Mouse (Mus musculus) layer of hippocampus, postnatal 14 days (tissue): ENCODE data around the gene Tex35. TPM values are rescaled to one million over a fixed set of nuclear protein-coding genes. Genes with fewer than 3 reads are reported as not detected.

Source experiments
- DNase-seq, 2 experiments: peaks; one replicate each; pipeline ENCODE4 v3.0.0; 2021 to 2022; ENCODE audit warnings: low spot score in 2 of 2, mixed read lengths in 1 of 2
- long read RNA-seq, 2 experiments: library from polyadenylated mRNA; stranded (forward); transcript quantifications; one replicate each; pipeline ENCODE4 v2.0.0; 2021
- total RNA-seq, 2 experiments: library from RNA; stranded (reverse); gene quantifications; 2 replicates each; pipeline ENCODE4 v1.2.3; 2021

Gene Tex35
- total RNA-seq: not detected
- long read RNA-seq, experiment 1: 0 reads
- long read RNA-seq, experiment 2: 0 reads

DNA sequence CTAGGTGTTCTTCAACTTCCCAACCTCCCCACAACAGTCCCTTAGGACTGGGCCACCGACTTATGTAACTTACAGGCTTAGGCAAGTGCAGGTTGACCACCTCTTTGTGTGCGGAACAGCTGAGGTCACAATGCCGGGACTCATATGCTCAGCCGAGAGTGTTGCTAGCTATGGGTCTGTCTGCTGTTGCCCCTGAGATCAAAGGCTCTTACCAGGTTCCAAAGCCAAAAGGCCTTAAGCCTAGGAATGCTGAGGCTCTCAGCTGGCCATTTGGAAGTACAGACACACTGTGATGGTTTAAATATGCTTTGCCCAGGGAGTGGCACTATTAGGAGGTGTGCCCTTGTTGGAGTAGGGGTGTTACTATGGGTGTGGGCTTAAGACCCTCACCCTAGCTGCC lies at the start of gene Tex35:
Tex35 (minus strand) TSS at position 101 of the 400 bp plus-strand sequence.
- no peak for DNase-seq

DNA sequence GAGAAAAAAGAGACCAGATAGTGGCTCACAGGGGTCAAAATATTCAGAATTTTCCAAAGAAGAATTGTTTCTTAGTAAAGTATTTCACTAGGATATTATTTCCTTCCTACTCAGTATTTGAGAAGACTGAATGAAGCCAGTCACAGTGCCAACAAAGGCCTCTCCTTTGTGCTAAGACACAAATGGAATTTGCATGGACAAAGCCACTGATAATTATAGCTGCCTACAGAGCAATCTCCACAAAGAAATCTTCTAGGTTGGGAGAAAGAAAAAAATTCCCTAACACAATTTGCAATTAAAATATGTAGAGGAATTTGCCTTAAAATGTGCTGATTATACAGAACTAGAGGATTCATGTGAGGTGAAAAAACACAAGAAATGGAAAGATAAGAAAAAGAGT lies 45.3 kb upstream of the Tex35 start:
- DNase-seq: no peak

DNA sequence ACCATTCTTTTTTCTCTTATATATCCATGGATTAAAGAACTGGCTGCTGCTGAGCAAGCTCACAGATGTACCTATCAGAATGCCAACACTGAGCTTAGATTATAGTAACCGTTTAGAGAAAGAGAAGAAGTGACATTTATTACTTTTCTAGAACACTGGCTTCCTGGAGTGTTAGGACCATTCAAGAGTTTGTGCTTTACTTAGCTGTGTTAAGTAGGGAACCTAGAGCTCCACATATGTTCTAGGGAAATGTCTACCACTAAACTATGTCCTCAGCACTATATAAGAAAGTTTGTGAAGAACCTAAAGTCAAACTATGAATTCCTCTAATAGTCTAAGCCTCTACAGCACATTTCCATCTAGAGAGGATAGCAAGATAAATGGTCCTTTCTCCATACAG lies 41.6 kb upstream of the Tex35 start:
- DNase-seq: no peak

DNA sequence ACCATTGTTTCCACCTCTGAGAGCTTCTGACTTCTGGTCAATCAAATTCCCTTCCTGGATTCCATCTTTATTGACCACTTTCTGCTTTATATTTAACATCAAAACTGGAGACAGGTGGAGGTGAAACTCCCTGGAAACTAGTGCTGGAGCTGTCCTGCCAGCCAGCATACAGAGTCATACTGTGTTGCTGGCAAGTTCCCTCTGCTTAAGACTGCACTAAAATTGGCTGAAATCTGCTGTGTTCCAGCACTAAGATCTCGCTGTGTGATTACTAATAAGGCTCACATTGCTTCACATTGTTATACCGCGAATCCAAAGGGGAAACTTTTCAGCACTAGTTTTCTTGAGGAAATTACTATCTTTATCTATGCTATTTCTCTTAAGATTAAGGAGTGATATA lies 36.1 kb upstream of the Tex35 start:
- no peak for DNase-seq

DNA sequence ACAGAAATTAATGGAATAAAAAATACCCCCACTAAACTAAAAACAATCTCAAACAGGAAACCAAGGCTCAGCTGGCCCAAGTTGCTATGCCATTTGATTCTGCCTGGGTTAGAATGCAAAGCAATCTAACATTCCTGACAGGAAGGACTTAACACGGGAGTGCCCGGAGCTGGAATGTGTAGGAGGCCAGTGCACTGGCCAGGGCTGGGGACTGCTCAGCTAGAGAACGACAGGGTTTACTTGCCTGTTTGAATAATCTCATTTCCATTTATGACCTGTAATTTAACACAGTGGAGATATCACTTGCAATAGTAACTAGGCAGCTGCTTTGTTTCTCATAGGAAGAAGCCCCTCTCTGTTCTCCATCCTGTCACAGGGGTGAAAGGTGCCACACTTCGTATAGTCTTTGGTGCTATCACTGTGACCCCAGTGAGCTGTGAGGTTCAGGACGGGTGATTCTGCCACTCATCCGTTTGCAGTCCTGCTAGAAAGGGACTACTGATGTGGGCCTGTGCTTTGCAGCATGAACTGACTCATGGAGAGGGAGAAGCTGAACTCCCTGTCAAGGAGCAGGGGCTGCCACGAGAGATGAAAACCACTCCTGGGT lies 34.9 kb upstream of the Tex35 start:
- DNase-seq: no peak

DNA sequence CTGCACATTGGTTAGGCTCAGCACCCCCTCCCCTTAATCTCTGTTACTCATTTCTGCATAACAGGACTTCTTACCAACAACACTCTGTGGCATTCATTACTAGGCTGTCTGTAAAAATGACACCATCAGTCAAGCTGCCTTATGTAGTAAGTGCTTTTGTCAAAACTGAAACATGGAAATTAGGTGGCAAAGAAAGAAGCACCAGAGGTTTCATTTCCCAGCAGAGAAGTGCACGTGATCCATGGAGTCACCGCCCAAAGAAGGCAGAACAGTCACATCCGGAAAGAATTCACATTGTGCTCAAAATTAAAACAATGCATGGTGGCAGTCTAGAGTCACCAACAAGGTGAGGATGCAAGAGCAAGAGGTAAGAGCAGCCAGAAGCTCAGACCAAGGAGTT lies 32.5 kb upstream of the Tex35 start:
- no peak for DNase-seq

DNA sequence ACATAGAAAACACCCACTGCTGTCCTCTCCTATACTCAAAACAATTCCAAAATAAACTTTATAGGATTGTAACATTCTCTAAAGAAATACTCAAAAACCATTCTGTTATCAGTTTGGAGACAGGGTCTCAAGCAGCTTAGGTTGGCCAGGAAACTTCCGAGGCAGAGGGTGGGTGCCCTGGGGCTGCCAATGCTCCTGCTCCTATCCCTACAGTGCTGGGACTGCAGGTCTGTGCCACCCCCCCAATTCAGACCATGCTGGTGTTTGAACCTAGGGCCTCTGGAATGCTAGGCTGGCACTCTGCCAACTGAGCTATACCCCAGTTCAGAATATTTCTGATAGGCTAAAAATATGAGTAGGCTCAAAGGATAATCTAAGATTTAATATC lies 29.4 kb upstream of the Tex35 start:
- DNase-seq: no peak

DNA sequence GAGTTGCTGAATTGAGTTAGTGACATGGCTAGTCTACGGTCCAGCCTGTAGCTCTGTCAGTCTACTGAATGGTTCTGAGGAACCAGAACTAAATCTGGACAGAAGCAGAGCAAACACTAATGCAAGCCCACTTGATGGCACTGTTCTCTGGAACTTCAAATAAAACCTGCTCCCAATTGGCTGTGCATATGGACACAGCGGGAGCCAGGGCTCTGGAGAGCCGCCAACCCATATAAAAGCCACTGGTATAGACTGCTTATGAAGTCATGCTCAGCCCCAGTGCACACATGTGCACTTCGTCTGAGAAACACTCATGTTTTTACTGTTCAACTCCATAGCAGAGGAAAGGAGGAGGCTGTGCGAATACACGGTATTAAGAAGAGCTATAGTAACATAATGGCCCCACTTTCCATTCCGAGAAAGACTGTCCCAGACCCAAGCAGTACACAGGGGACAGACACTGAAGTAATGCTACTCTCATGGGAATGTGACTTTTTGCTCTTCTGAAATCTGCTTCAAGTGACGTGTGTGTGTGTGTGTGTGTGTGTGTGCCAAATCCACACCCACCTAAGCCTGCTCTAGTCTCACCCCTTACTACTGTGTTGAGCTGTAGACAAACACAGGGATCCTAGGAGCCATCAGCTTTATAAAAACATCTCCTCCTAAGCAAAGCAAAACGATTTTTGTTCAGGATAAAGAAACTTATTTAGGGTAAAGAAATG lies 28.8 kb upstream of the Tex35 start:
- peak; percentile 18 to 30 for DNase-seq

DNA sequence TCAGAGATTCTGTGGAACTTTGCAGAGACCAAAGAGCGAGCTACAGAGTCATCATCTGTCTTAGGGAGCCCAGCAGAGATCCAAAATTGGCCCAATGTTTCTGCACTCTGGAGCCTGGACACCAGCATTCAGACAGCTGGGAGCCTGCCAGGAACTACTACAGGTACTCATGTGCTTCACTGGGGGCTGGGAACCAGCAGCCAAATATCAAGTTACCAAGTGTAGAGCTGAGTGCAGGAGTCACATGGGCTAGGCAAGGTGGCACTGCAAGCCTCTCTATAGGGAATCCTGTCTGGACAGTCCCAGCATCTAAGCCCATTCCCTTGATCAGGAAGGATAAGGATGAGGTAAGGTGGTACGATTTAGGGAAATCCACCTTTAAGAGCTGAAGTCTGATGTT lies 19.7 kb upstream of the Tex35 start:
- DNase-seq: no peak

DNA sequence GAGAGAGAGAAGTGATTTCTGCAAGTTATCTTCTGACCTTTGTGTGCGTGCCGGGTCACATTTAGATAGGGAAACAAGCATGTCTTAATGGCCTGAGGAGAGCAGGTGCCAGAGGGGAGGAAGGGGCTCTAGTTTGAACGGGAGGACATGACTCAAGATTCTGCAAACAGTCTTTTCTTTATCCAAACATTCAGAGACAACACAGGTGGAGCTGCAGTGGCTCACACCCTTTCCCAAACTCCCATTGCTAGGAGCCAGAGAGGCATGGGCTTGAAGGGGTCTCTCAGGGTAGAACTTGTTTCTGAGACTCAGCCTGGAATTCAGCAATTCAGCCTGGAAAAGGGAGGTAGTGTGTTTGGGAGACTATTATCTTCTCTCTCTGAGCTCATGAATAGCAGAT lies 15.4 kb upstream of the Tex35 start:
- DNase-seq: no peak

DNA sequence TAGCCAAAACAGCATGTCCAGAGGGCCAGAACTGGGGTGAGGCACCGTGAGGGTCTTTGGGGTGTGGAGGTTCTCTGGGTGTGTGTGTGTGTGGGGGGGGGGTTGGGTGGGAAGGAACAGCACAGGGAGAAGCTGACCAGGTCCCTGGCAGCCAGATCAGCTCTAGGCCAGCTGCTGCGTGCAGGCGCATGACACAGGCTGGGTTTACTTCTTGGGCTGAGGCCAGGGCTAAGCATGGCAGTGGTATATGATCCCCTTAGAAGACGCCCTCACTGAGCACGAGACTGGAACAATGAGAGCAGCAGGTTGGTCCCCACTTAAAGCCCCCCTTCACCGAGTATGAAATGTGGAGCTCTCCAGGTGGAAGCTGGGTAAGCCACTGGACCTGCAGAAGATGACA lies 10.7 kb upstream of the Tex35 start:
- DNase-seq: no peak

DNA sequence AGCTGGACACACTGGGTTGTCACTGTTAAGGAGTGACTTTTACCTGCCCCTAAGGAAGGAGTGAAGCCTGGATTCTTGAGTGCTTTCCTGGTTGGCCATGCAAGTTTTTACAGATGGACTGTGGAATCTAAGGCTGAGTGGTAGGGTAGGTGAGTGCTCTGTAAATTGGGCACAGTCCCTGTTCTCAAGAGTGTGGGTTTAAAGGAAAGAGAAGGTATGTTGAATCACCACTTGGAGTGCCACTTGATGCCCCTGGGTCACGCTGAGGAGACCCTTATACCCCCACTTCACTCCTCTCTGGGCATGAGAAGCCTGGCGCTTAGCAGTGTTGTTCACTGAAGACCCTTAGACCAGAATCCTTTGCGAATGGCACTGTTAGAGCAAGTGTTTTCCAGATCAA lies 9.0 kb upstream of the Tex35 start:
- DNase-seq: no peak

DNA sequence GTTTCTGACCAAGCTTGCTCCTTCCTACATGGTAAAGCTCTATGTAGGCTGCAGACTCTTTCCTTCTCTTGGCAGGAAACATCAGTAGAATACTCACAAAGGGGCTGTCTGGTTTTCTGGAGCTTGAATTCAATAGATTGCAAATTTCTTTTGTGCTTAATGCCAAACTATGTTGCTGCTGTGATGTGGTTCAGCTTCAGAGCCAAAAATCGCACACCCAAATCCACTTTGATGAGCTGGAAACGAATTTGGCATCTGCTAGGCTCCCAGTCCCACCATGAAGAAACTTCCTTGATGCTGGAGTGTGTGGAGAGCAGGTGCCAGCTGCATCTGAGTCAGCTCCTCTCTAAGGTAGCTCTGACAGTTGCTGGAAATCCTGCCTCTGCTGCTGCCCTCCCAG lies 6.0 kb upstream of the Tex35 start:
- DNase-seq: peak in 1 of 2 experiments; percentile 13

DNA sequence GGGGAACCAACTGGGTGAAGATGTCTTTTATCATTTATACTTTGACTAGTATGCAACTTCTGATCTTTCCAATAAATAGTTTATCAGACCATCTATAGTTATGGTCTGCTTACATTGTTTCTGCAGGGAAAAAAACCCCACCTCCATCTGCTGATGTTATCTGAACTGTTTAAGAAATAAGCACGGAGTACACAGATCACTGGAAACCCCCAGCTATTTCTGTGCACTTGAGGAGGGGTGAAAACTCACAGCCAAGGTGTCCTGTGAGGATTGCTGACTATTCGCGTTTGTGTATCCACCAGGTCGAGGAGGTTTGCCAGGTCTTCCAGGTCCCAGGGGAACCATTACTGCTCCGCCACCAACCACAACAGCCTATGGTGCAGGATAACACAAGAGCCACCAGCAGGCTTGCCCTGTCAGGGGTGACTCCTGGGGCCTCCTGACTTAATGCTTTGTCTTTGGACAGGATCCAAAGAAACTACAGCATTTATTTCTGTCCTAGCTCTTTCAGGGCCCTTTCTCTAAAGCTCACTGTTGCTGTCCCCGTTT lies 1.9 kb upstream of the Tex35 start:
- DNase-seq: no peak

DNA sequence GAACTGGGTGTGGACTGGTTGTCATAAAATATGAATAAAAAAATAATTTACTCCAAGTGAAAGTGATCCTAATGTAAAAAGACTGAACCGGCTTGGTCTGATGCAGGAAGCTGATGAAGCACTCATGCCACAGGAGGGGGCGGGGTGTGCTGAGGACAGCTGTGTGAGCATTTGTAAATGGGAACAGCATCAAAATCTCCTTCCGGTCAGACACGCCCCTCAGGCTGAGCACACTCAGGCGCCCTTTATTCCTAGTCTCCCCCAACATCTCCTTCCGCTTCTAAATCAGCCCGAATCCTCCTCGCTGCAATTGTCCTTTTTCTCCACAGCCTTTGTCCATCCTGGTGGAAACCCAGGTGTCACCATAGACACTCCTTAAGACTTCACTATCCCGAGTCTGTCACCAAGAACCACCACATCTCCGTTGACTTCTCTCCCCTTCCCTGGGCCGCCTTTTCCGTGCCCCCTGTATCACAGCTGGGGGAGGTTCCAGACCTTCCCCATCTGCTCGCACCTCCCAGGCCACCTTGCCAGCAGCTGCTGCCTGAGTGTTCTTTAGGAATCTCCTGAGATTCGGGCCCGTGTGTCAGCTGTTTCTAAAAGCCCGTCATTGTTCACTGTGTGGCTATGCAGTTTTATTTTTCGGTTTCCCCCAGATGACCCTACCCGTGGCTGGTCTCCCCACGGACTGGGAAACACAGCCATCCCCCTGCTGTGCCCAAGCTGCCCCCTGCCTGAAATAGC lies 7.2 kb downstream of the Tex35 start:
- DNase-seq: no peak

DNA sequence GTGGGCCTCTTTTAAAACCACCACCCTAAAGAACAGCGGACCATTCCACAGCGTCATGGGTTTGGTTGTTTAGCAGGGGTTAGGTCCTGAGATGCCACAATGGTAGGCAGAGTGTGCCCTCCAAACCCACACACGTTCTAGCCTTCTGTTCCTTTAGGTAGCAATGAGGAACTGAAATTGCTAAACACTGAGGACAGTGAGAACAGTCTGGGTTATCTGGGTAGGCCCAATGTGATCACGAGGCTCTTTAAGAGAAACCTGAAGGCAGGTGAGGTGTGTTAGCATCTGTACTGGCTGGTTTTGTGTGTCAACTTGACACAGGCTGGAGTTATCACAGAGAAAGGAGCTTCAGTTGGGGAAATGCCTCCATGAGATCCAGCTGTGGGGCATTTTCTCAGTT lies 12.9 kb downstream of the Tex35 start:
- no peak for DNase-seq

DNA sequence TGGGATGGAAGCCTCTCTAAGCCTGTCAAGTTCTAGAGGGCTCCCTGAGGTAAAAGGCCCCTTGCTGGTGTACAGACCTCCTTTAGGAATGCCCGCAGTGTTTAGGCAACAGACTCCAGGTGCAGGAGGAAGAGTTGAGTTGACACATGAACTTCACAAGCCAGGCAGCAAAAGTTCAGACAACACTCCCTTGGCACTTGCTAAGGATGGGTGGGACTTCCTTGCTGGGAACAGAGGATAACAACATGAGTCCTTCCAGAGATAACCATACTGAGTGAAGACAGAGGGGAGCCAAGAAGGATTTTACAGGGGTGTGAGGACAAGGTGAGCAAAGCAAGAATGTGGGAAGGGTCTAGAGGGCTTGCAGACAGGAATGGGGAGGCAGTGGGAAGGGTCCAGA lies 15.9 kb downstream of the Tex35 start:
- no peak for DNase-seq

DNA sequence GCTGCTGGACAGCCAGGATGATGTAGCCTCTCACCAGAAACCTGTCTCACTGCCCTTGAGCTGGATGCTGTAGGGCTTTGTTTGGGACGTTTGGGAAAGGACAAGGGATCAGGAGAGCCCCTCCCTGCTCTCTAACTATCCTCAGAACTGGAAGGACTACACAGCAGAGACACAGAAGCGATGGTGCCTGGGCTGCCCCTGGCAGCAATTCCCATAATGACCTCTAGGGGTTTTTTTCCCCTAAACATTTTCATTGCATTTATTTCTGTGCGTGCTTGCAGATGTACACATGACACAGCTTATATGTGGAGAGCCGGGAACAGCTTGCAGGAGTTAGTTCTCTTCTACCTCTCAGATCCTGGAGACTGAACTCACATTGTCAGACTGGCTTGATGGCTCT lies 16.3 kb downstream of the Tex35 start:
- no peak for DNase-seq

DNA sequence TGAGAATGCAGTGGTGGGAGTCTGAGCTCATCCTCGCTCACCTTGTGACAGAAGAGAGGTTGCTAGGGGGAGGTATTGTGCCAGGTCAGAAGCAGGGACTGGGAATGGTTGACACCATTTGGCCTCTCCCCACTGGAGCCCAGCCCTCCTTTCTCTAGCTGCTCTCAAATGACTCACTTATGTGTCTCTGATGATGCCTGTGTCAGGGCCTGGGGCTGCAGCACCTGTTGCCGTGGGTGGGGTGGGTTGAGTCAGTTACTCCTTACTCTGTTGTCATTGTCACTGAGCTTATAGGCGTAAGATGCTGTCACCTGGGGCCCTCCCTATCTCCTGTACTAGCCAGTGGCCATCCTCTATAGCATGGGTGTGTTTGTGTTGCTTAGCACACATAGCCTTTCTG lies 17.6 kb downstream of the Tex35 start:
- DNase-seq: no peak

DNA sequence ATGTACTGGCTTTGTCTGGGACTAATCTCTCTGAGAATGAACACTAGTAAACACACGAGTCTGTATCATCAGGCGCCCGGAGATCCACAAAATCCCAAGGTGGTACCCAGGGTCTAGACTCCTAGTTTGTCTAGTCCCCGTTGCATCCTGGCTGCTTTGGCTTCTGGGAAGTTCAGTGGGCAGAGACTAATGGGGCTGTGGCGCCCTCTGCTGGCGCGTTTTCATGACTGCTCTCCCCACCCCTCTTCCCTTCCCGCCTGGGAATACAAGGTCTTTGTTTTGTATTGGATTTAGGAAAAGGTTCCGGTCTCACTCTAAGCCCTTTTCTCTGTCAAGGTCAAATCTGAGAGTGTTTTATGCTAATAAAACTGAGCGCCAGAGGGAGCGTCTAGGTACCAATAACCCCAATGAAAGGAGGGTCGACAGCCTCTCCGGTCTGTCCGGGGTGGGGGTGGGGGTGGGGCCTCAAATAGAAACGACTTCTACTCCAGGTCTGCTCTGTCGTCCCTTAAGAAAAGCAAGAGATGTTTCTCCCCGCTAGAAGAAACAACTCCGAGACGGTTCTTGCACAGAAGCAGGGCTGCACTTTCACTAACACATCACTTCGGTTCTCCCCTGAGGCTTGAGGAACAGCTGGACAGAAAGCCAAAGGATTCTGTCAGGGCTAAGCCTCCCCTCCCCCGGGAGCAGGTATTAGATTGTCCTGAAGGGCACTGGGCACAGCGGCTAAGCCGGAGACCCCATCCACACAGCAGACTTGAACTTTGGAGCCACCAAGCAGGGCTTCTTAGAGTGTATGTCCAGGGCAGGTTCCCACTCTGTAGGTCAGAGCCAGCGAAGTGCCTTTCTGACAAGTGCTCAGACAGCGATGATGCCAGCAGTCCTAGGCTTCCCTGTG lies 22.1 kb downstream of the Tex35 start:
- DNase-seq: peak; percentile 55 to 68

DNA sequence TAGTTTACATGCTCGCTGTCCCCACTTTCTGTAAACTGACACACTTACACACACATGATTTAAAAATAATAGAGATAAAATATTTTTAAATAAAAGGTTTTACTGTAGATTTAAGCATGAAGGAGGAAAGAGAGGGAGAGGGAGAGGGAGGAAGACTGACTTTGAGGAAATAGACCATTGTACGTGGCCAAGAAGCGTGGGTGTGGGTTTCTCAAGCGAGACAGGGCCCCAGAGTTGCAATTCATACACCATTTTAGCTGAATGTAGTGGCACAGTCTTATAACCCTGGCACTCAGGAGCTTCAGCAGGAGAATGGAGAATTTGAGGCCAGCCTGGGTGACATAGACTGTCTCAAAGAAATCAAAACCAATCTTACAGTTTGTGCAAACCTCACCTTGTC lies 25.5 kb downstream of the Tex35 start:
- DNase-seq: no peak
